Mouse (Mus musculus): ENCODE data around the gene Aqp9. TPM values are rescaled to one million over a fixed set of nuclear protein-coding genes. Genes with fewer than 3 reads are reported as not detected.
A peak's percentile ranks its signal among the peaks of the same experiment; 100 is the strongest.

The Aqp9 gene
- total and polyA plus RNA-seq, 2 experiments from 2014 or later = 0.15 TPM; not detected in 1

GRCm38 (mm10) chr9:71213636-71214035, 45.2 kb upstream of the Aqp9 start:
- no peak overlapping the region for H3K4me3 ChIP-seq (ENCODE audit: low read depth, low read length)
- 26% methylated on average over 4 of the region's 4 CpGs for WGBS
- no peaks in the 10 kb centered on the region for H3K9me3 ChIP-seq (replicated peaks; ENCODE audit: control insufficient read depth, low read length)
- TF ChIP-seq EP300 (IDR thresholded peaks at IDR 0.05; ENCODE audit: low read depth) = no peak
- TF ChIP-seq CTCF (IDR thresholded peaks at IDR 0.05; ENCODE audit: low read depth) = no peak
- H3K4me2 ChIP-seq (ENCODE audit: low read depth, low read length) = no peak overlapping the region
- H3K9ac ChIP-seq (replicated peaks; ENCODE audit: low read depth, low read length) = no peak overlapping the region
- peaks cover 65% of the 10 kb centered on the region for H3K27me3 ChIP-seq (ENCODE audit: control insufficient read depth, insufficient read depth, low read length)
- H3K36me3 ChIP-seq (replicated peaks; ENCODE audit: control insufficient read depth, insufficient read depth, low read length) = no peaks in the 10 kb centered on the region
- H3K4me1 ChIP-seq (ENCODE audit: control insufficient read depth, insufficient read depth) = no peaks in the 10 kb centered on the region
- H3K27ac ChIP-seq (ENCODE audit: low read depth) = no peak overlapping the region
- no peak for DNase-seq (ENCODE audit: low spot score)
- no peak for ATAC-seq (ENCODE audit: insufficient read depth, low read depth)

GRCm38 (mm10) chr9:71210870-71211269, 42.4 kb upstream of the Aqp9 start:
- no peaks in the 10 kb centered on the region for H3K4me1 ChIP-seq (ENCODE audit: control insufficient read depth, insufficient read depth)
- peaks cover 39% of the 10 kb centered on the region for H3K27me3 ChIP-seq (ENCODE audit: control insufficient read depth, insufficient read depth, low read length)
- H3K9me3 ChIP-seq (replicated peaks; ENCODE audit: control insufficient read depth, low read length) = no peaks in the 10 kb centered on the region
- H3K4me3 ChIP-seq (ENCODE audit: low read depth, low read length) = no peak overlapping the region
- H3K36me3 ChIP-seq (replicated peaks; ENCODE audit: control insufficient read depth, insufficient read depth, low read length) = no peaks in the 10 kb centered on the region
- ATAC-seq (ENCODE audit: insufficient read depth, low read depth) (no peak), DNase-seq (ENCODE audit: low spot score) (no peak)
- no peak overlapping the region for H3K27ac ChIP-seq (ENCODE audit: low read depth)
- TF ChIP-seq EP300 (IDR thresholded peaks at IDR 0.05; ENCODE audit: low read depth) (no peak), CTCF (IDR thresholded peaks at IDR 0.05; ENCODE audit: low read depth) (peak; percentile 74)
- H3K9ac ChIP-seq (replicated peaks; ENCODE audit: low read depth, low read length) = no peak overlapping the region
- H3K4me2 ChIP-seq (ENCODE audit: low read depth, low read length) = no peak overlapping the region
- 13% methylated on average over 2 of the region's 2 CpGs for WGBS

GRCm38 (mm10) chr9:71209299-71209698, 40.8 kb upstream of the Aqp9 start:
- no peak overlapping the region for H3K9ac ChIP-seq (replicated peaks; ENCODE audit: low read depth, low read length)
- DNase-seq (ENCODE audit: low spot score) (no peak), ATAC-seq (ENCODE audit: insufficient read depth, low read depth) (no peak)
- no peaks in the 10 kb centered on the region for H3K36me3 ChIP-seq (replicated peaks; ENCODE audit: control insufficient read depth, insufficient read depth, low read length)
- no peak overlapping the region for H3K4me2 ChIP-seq (ENCODE audit: low read depth, low read length)
- no peak overlapping the region for H3K27ac ChIP-seq (ENCODE audit: low read depth)
- H3K27me3 ChIP-seq (ENCODE audit: control insufficient read depth, insufficient read depth, low read length) = peaks cover 23% of the 10 kb centered on the region
- no peaks in the 10 kb centered on the region for H3K9me3 ChIP-seq (replicated peaks; ENCODE audit: control insufficient read depth, low read length)
- TF ChIP-seq EP300 (IDR thresholded peaks at IDR 0.05; ENCODE audit: low read depth) (no peak), CTCF (IDR thresholded peaks at IDR 0.05; ENCODE audit: low read depth) (no peak)
- WGBS = 44% methylated on average over 3 of the region's 3 CpGs
- no peaks in the 10 kb centered on the region for H3K4me1 ChIP-seq (ENCODE audit: control insufficient read depth, insufficient read depth)
- no peak overlapping the region for H3K4me3 ChIP-seq (ENCODE audit: low read depth, low read length)

- WGBS = 67% methylated on average over 4 of the region's 4 CpGs
- H3K4me1 ChIP-seq (ENCODE audit: control insufficient read depth, insufficient read depth) = no peaks in the 10 kb centered on the region
- DNase-seq (ENCODE audit: low spot score) (no peak), ATAC-seq (ENCODE audit: insufficient read depth, low read depth) (no peak)
- no peaks in the 10 kb centered on the region for H3K36me3 ChIP-seq (replicated peaks; ENCODE audit: control insufficient read depth, insufficient read depth, low read length)
- no peak overlapping the region for H3K27ac ChIP-seq (ENCODE audit: low read depth)
- H3K9me3 ChIP-seq (replicated peaks; ENCODE audit: control insufficient read depth, low read length) = no peaks in the 10 kb centered on the region
- no peaks in the 10 kb centered on the region for H3K27me3 ChIP-seq (ENCODE audit: control insufficient read depth, insufficient read depth, low read length)
- H3K4me3 ChIP-seq (ENCODE audit: low read depth, low read length) = no peak overlapping the region
- no peak overlapping the region for H3K4me2 ChIP-seq (ENCODE audit: low read depth, low read length)
- TF ChIP-seq EP300 (IDR thresholded peaks at IDR 0.05; ENCODE audit: low read depth) (no peak), CTCF (IDR thresholded peaks at IDR 0.05; ENCODE audit: low read depth) (no peak)
- no peak overlapping the region for H3K9ac ChIP-seq (replicated peaks; ENCODE audit: low read depth, low read length)
These were observed 33.8 kb upstream of the Aqp9 start for GRCm38 (mm10) chr9:71202265-71202664.

GRCm38 (mm10) chr9:71198826-71199225, 30.3 kb upstream of the Aqp9 start:
- no peak for ATAC-seq (ENCODE audit: insufficient read depth, low read depth)
- no peak overlapping the region for H3K4me3 ChIP-seq (ENCODE audit: low read depth, low read length)
- 79% methylated on average over 5 of the region's 5 CpGs for WGBS

More at GRCm38 (mm10) chr9:71198826-71199225, 30.3 kb upstream of the Aqp9 start:
- H3K27me3 ChIP-seq (ENCODE audit: control insufficient read depth, insufficient read depth, low read length) = no peaks in the 10 kb centered on the region
- no peaks in the 10 kb centered on the region for H3K4me1 ChIP-seq (ENCODE audit: control insufficient read depth, insufficient read depth)
- no peak for DNase-seq (ENCODE audit: low spot score)
- no peak overlapping the region for H3K9ac ChIP-seq (replicated peaks; ENCODE audit: low read depth, low read length)
- no peaks in the 10 kb centered on the region for H3K36me3 ChIP-seq (replicated peaks; ENCODE audit: control insufficient read depth, insufficient read depth, low read length)
- no peak for TF ChIP-seq CTCF (IDR thresholded peaks at IDR 0.05; ENCODE audit: low read depth)
- TF ChIP-seq EP300 (IDR thresholded peaks at IDR 0.05; ENCODE audit: low read depth) = no peak
- H3K27ac ChIP-seq (ENCODE audit: low read depth) = no peak overlapping the region
- no peak overlapping the region for H3K4me2 ChIP-seq (ENCODE audit: low read depth, low read length)
- no peaks in the 10 kb centered on the region for H3K9me3 ChIP-seq (replicated peaks; ENCODE audit: control insufficient read depth, low read length)
